Mouse (Mus musculus): Measurements from ENCODE around the gene Fkbp1b. TPM values are rescaled to one million over a fixed set of nuclear protein-coding genes. Genes with fewer than 3 reads are reported as not detected.
"Not testable (repeated sequence)": the region's sequence is repeated elsewhere in the genome, so short reads cannot be mapped to it uniquely, and the experiment has no call there.

The Fkbp1b gene
- polyA plus RNA-seq, 1 experiment from 2014 or later: 20.6 TPM

- H3K9me3 ChIP-seq (ENCODE audit: control insufficient read depth): no peaks in the 10 kb centered on the region
- H3K4me2 ChIP-seq (replicated peaks; ENCODE audit: low read depth): no peak overlapping the region
- no peaks in the 10 kb centered on the region for H3K27me3 ChIP-seq (replicated peaks; ENCODE audit: control insufficient read depth, insufficient read depth, low read length)
- no peak for TF ChIP-seq CTCF (IDR thresholded peaks at IDR 0.05; ENCODE audit: low read depth)
- H3K36me3 ChIP-seq (ENCODE audit: control insufficient read depth, insufficient read depth): no peaks in the 10 kb centered on the region
- peaks cover 8% of the 10 kb centered on the region; the same call in 1 of the 2 replicates for H3K4me1 ChIP-seq (replicated peaks; ENCODE audit: control insufficient read depth, insufficient read depth, low read length)
- H3K9ac ChIP-seq (ENCODE audit: low read depth, low read length): no peak overlapping the region
- no peak overlapping the region for H3K27ac ChIP-seq (ENCODE audit: low read depth, low read length)
- 77% methylated on average over 4 of the region's 4 CpGs for WGBS
- H3K4me3 ChIP-seq (ENCODE audit: low read depth, low read length): no peak overlapping the region
- ATAC-seq: no peak
Observed at GRCm38 (mm10) chr12:4813636-4814035, 27.8 kb downstream of the Fkbp1b start.

- Histone ChIP-seq H3K36me3 (ENCODE audit: control insufficient read depth, insufficient read depth) (no peaks in the 10 kb centered on the region), H3K9ac (ENCODE audit: low read depth, low read length) (no peak overlapping the region), H3K4me2 (replicated peaks; ENCODE audit: low read depth) (no peak overlapping the region), H3K27ac (ENCODE audit: low read depth, low read length) (no peak overlapping the region), H3K27me3 (replicated peaks; ENCODE audit: control insufficient read depth, insufficient read depth, low read length) (no peaks in the 10 kb centered on the region), H3K9me3 (ENCODE audit: control insufficient read depth) (no peaks in the 10 kb centered on the region), H3K4me3 (ENCODE audit: low read depth, low read length) (no peak overlapping the region), H3K4me1 (replicated peaks; ENCODE audit: control insufficient read depth, insufficient read depth, low read length) (peaks cover 4% of the 10 kb centered on the region; the same call in 1 of the 2 replicates)
- WGBS: 27% methylated on average over 3 of the region's 3 CpGs
- ATAC-seq: no peak
- TF ChIP-seq CTCF (IDR thresholded peaks at IDR 0.05; ENCODE audit: low read depth): no peak
Observed at GRCm38 (mm10) chr12:4811705-4812104, 29.7 kb downstream of the Fkbp1b start.

- WGBS: 77% methylated on average over 4 of the region's 4 CpGs
- no peaks in the 10 kb centered on the region for H3K9me3 ChIP-seq (ENCODE audit: control insufficient read depth)
- no peak overlapping the region for H3K4me2 ChIP-seq (replicated peaks; ENCODE audit: low read depth)
- no peak for ATAC-seq
- H3K4me3 ChIP-seq (ENCODE audit: low read depth, low read length): no peak overlapping the region
- no peaks in the 10 kb centered on the region for H3K36me3 ChIP-seq (ENCODE audit: control insufficient read depth, insufficient read depth)
- no peak overlapping the region for H3K9ac ChIP-seq (ENCODE audit: low read depth, low read length)
- no peaks in the 10 kb centered on the region for H3K27me3 ChIP-seq (replicated peaks; ENCODE audit: control insufficient read depth, insufficient read depth, low read length)
- TF ChIP-seq CTCF (IDR thresholded peaks at IDR 0.05; ENCODE audit: low read depth): no peak
- H3K27ac ChIP-seq (ENCODE audit: low read depth, low read length): no peak overlapping the region
- no peaks in the 10 kb centered on the region for H3K4me1 ChIP-seq (replicated peaks; ENCODE audit: control insufficient read depth, insufficient read depth, low read length)
Observed at GRCm38 (mm10) chr12:4811036-4811435, 30.4 kb downstream of the Fkbp1b start.

GRCm38 (mm10) chr12:4797471-4797870 is 43.9 kb downstream of the Fkbp1b start:
- H3K9ac ChIP-seq (ENCODE audit: low read depth, low read length); H3K9me3 ChIP-seq (ENCODE audit: control insufficient read depth); H3K4me3 ChIP-seq (ENCODE audit: low read depth, low read length); H3K27me3 ChIP-seq (replicated peaks; ENCODE audit: control insufficient read depth, insufficient read depth, low read length); ATAC-seq; H3K27ac ChIP-seq (ENCODE audit: low read depth, low read length); H3K4me1 ChIP-seq (replicated peaks; ENCODE audit: control insufficient read depth, insufficient read depth, low read length); H3K4me2 ChIP-seq (replicated peaks; ENCODE audit: low read depth); H3K36me3 ChIP-seq (ENCODE audit: control insufficient read depth, insufficient read depth): not testable (repeated sequence)
- WGBS: 56% methylated on average over 6 of the region's 6 CpGs

- no peak for ATAC-seq
- no peak overlapping the region for H3K27ac ChIP-seq (ENCODE audit: low read depth, low read length)
- 83% methylated on average over 1 of the region's 1 CpGs for WGBS
- no peak overlapping the region for H3K4me3 ChIP-seq (ENCODE audit: low read depth, low read length)
- H3K4me2 ChIP-seq (replicated peaks; ENCODE audit: low read depth): no peak overlapping the region
- H3K27me3 ChIP-seq (replicated peaks; ENCODE audit: control insufficient read depth, insufficient read depth, low read length): no peaks in the 10 kb centered on the region
- no peaks in the 10 kb centered on the region for H3K9me3 ChIP-seq (ENCODE audit: control insufficient read depth)
- TF ChIP-seq CTCF (IDR thresholded peaks at IDR 0.05; ENCODE audit: low read depth): peak; percentile 63
- no peak overlapping the region for H3K9ac ChIP-seq (ENCODE audit: low read depth, low read length)
- H3K4me1 ChIP-seq (replicated peaks; ENCODE audit: control insufficient read depth, insufficient read depth, low read length): no peaks in the 10 kb centered on the region
- H3K36me3 ChIP-seq (ENCODE audit: control insufficient read depth, insufficient read depth): no peaks in the 10 kb centered on the region
Observed at GRCm38 (mm10) chr12:4793718-4794117, 47.7 kb downstream of the Fkbp1b start.

- not testable (repeated sequence) for H3K27me3 ChIP-seq (replicated peaks; ENCODE audit: control insufficient read depth, insufficient read depth, low read length); H3K4me3 ChIP-seq (ENCODE audit: low read depth, low read length); H3K27ac ChIP-seq (ENCODE audit: low read depth, low read length); H3K4me2 ChIP-seq (replicated peaks; ENCODE audit: low read depth); H3K9me3 ChIP-seq (ENCODE audit: control insufficient read depth); ATAC-seq; H3K36me3 ChIP-seq (ENCODE audit: control insufficient read depth, insufficient read depth); H3K9ac ChIP-seq (ENCODE audit: low read depth, low read length); H3K4me1 ChIP-seq (replicated peaks; ENCODE audit: control insufficient read depth, insufficient read depth, low read length)
- 94% methylated on average over 25 of the region's 25 CpGs for WGBS
Observed at GRCm38 (mm10) chr12:4788128-4788527, 53.3 kb downstream of the Fkbp1b start.

GRCm38 (mm10) chr12:4784466-4784865 is 56.9 kb downstream of the Fkbp1b start:
- Histone ChIP-seq H3K27ac (ENCODE audit: low read depth, low read length) (no peak overlapping the region), H3K27me3 (replicated peaks; ENCODE audit: control insufficient read depth, insufficient read depth, low read length) (no peaks in the 10 kb centered on the region), H3K36me3 (ENCODE audit: control insufficient read depth, insufficient read depth) (no peaks in the 10 kb centered on the region), H3K4me3 (ENCODE audit: low read depth, low read length) (no peak overlapping the region), H3K4me2 (replicated peaks; ENCODE audit: low read depth) (no peak overlapping the region), H3K4me1 (replicated peaks; ENCODE audit: control insufficient read depth, insufficient read depth, low read length) (no peaks in the 10 kb centered on the region), H3K9me3 (ENCODE audit: control insufficient read depth) (no peaks in the 10 kb centered on the region), H3K9ac (ENCODE audit: low read depth, low read length) (no peak overlapping the region)
- no peak for ATAC-seq
- TF ChIP-seq CTCF (IDR thresholded peaks at IDR 0.05; ENCODE audit: low read depth): no peak
- WGBS: 81% methylated on average over 2 of the region's 2 CpGs
